Mouse (Mus musculus): ENCODE measurements around the gene Ldlr.

The Ldlr gene

DNA sequence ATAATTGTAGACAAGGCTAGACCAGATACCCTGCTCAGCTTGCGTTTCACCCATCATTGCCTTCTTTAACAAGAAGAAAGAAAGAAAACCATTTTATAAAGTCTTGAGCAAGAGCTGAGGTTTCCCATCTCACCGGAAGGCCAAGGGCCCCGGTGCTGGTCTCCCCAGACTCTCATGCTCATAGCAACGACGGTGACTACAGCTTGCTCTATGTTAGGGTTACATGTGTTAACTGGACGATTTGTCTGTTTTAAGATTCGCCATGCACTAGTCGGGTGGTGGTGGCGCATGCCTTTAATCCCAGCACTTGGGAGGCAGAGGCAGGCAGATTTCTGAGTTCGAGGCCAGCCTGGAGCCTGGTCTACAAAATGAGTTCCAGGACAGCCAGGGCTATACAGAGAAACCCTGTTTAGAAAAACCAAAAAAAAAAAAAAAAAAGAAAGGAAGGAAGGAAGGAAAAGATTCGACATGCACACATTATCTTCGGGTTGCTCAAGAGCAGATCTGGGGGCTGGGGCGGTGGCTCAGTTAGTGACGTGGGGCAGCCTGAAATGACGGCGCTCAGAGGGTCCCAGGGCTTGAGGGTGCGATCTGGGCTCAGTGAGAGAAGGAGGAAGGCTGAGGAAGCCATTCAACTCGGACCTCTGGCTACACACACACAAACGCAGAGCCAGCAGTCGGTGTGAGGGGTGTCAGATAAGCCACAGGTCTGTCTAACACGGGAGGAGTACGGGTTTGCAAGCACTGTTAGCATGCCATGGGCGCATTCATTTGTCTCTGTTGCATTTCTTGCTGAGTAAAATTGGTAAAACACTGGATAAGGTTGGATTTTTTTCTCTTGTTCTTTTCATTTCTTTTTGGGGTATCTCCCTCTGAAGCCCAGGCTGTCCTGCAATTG lies 2.2 kb downstream of the Ldlr start:
- in situ Hi-C loops (cut with MboI; ENCODE audit: unreplicated experiment in 2 of 2), result no loop called here

DNA sequence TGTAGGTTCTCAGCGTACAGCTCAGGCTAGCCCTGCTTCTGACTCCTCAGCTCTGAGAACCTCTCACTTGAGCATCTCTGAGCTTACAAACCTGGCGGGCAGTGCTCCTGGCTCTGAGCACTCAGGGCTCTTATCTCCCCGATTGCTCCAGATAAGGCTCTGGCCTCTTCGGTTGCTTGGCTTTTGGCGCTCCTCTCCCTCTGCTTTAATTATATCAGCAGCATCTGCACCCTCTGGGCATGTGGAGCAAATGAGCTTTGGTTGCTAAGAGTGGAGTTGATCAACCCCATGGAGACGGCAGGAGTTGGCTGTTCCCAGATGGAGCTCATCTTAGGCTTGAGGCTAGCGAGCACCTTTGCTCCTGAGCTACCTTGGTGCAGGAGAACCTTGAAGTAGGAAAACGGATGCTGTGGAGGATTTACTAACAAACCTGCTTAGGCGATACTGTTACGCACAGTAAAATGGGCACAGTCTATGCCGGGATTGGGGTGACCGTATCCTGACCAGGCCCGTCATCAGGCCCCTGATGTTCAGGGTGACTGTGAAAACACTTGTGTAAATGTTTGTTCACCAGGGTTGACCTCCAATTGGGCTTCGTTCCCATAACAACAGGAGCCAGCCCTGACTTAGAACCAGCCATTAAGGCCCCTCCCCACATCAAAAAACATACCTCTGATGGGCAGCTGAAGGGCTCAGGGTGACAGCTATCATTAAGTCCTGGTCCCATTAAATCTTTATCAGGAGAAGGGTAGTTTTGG lies 3.1 kb downstream of the Ldlr start:
- in situ Hi-C loops (cut with MboI; ENCODE audit: unreplicated experiment in 2 of 2), result no loop called here

- in situ Hi-C loops (cut with MboI; ENCODE audit: unreplicated experiment in 2 of 2), result no loop called here
Observed at GRCm38 (mm10) chr9:21728261-21728832, 5.1 kb downstream of the Ldlr start.

GRCm38 (mm10) chr9:21729264-21729663 lies 6.0 kb downstream of the Ldlr start:
- in situ Hi-C loops (cut with MboI; ENCODE audit: unreplicated experiment in 2 of 2), result no loop called here

GRCm38 (mm10) chr9:21732288-21732687 lies 9.0 kb downstream of the Ldlr start:
- in situ Hi-C loops (cut with MboI; ENCODE audit: unreplicated experiment in 2 of 2), result no loop called here

- in situ Hi-C loops (cut with MboI; ENCODE audit: unreplicated experiment in 2 of 2), result no loop called here
Observed at GRCm38 (mm10) chr9:21733446-21733845, 10.2 kb downstream of the Ldlr start.

DNA sequence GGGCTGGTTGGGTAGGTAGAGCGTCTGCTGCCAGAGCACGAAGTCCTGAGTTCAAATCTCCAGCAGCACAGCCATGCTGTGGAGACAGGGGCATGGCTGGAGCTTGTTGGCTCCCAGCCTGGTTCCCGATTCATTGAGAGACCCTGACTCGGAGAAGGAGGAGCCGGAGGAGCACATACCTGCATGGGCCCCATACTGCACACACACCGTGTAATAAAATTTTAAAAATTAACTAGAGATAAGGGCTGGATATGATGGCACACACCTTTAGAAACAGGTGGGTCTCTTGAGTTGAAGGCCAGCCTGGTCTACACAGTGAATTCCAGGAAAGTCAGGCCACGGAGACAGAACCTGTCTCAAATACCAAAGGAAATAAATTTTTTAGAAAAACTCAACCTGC lies 10.7 kb downstream of the Ldlr start:
- in situ Hi-C loops (cut with MboI; ENCODE audit: unreplicated experiment in 2 of 2), result no loop called here

GRCm38 (mm10) chr9:21735126-21735525 lies 11.8 kb downstream of the Ldlr start:
- in situ Hi-C loops (cut with MboI; ENCODE audit: unreplicated experiment in 2 of 2), result no loop called here

DNA sequence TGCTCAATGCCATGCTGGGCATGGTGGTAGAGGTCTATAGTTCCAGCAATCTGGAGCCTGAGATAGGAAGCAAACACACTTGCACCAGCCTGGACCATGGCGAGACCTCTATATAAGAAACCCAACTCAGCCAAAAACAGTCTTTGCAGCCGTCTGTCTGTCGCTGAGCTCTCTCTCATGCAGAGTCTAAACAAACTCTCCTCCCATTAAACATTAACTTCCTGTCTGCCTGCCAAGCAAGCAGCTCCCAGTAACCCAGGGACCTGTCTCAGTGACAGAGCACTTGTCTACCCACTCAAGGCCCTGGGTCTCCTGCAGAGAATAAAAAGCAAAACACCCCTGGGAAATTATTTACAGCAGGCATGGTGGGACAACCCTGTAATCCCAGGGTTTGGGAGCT lies 13.3 kb downstream of the Ldlr start:
- in situ Hi-C loops (cut with MboI; ENCODE audit: unreplicated experiment in 2 of 2), result no loop called here

GRCm38 (mm10) chr9:21737188-21737587 lies 13.9 kb downstream of the Ldlr start:
- in situ Hi-C loops (cut with MboI; ENCODE audit: unreplicated experiment in 2 of 2), result no loop called here

DNA sequence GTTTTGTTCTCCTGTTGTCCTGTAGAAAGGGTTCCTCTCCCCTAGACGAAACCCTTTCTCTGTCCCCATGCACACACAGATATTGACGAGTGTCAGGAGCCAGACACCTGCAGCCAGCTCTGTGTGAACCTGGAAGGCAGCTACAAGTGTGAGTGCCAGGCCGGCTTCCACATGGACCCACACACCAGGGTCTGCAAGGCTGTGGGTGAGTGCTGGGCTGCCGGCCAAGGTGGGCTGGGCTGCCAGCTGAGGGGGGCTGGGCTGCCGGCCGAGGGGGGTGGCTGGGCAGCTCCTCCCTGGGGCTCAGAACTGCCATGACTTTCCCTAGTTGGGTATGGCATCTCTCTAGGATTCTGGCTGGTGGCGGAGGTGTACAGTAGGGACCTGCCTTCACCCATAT lies 15.5 kb downstream of the Ldlr start:
- in situ Hi-C loops (cut with MboI; ENCODE audit: unreplicated experiment in 2 of 2), result no loop called here

- in situ Hi-C loops (cut with MboI; ENCODE audit: unreplicated experiment in 2 of 2), result no loop called here
Observed at GRCm38 (mm10) chr9:21740427-21740826, 17.1 kb downstream of the Ldlr start.

- in situ Hi-C loops (cut with MboI; ENCODE audit: unreplicated experiment in 2 of 2), result no loop called here
Observed at GRCm38 (mm10) chr9:21741514-21741913, 18.2 kb downstream of the Ldlr start.

- in situ Hi-C loops (cut with MboI; ENCODE audit: unreplicated experiment in 2 of 2), result no loop called here
Observed at GRCm38 (mm10) chr9:21747238-21747774, 24.0 kb downstream of the Ldlr start.

- in situ Hi-C loops (cut with MboI; ENCODE audit: unreplicated experiment in 2 of 2), result no loop called here
Observed at GRCm38 (mm10) chr9:21748033-21748432, 24.8 kb downstream of the Ldlr start.

DNA sequence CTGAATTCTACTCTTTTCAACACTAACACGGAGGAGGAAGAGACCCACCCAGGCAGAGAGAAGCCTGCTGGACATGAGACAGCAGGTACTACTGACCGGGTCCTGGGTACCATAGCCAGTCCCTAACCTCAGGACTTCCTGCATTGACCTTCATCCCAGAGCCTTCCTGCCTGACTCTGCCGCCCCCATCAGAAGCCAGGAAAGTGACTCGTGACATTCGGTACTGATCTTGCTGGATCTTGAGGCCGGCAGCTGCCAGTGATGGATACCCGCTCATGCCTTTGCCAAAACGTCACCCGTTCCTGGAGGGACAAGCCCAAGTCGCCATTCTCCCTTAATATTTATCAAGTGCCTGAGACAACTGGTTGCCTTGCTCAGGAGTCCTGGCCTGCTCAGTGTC lies 25.2 kb downstream of the Ldlr start:
- in situ Hi-C loops (cut with MboI; ENCODE audit: unreplicated experiment in 2 of 2), result no loop called here

- in situ Hi-C loops (cut with MboI; ENCODE audit: unreplicated experiment in 2 of 2), result no loop called here
Observed at GRCm38 (mm10) chr9:21749382-21750118, 26.3 kb downstream of the Ldlr start.

- in situ Hi-C loops (cut with MboI; ENCODE audit: unreplicated experiment in 2 of 2), result no loop called here
Observed at GRCm38 (mm10) chr9:21750370-21750769, 27.1 kb downstream of the Ldlr start.

- in situ Hi-C loops (cut with MboI; ENCODE audit: unreplicated experiment in 2 of 2), result no loop called here
Observed at GRCm38 (mm10) chr9:21751347-21751746, 28.1 kb downstream of the Ldlr start.

DNA sequence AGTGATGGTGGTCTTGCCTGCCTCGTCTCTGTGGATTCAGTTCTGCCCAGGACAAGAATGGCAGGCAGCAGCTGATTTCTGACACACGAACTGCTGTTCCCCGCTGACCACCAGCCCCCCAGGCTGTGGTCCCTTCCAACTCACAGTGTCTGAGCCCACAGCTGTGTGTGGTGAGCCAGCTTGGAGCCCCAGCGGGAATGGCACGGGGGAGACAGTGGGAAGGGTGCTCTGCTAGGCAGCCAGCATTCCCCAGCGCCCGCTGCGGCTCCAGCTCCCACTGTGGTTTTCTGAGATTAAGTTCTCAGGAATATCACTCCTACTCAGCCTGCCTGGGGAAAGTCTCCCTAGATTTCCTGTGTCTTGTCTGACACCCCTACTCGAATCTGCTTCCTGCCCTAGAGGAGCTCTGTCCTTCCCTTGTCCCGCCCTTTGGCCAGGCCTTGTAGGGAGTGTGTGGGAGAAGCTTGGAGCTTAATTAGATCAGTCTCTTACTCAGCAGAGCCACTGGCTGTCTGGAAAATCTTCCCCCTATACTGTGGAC lies 29.0 kb downstream of the Ldlr start:
- in situ Hi-C loops (cut with MboI; ENCODE audit: unreplicated experiment in 2 of 2), result no loop called here
